Mouse (Mus musculus) T-helper 2 cell (primary cell): ENCODE measurements around the gene Alkbh7.

Experiments used
- in situ Hi-C: fragments of 300-600 bp; cut with MboI, MseI; formaldehyde crosslinking; loops from one replicate; pipeline ENCODE4 v1.15.1; 2025; ENCODE audit warnings: high pct_unique_total_duplicates

The Alkbh7 gene

DNA sequence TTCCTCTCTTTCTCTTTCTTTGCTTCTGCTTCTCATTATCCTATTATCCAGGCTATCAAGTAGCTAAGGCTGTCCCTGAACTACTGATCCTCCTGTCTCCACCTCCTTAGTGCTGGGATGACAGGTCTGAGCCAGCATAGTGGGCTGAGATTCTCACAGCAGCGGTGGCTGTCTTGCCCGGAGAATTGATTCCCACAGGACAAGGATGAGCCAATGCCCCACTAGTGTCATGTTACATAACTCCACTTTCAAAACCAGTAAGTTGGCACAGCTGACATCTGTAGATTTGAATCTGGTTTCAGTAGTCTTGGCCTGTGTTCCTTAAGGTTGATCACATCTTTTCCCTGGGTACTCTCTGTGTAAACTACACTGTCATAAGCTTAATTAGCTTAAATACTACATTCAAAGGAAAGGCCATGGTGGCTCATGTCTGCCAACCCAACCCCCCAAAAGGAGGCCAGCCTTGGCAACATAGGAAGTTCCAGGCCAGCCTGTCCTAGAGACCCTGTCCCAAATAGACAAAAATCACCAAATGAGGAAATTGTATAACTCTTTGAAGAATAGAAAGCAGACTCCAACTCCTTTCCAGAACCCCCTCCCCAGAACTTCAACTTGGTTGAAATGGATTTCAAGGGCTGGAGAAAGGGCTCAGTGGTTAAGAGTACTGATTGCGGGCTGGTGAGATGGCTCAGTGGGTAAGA, 10.9 kb upstream of the Alkbh7 start:
- in situ Hi-C loops: no loop called here

DNA sequence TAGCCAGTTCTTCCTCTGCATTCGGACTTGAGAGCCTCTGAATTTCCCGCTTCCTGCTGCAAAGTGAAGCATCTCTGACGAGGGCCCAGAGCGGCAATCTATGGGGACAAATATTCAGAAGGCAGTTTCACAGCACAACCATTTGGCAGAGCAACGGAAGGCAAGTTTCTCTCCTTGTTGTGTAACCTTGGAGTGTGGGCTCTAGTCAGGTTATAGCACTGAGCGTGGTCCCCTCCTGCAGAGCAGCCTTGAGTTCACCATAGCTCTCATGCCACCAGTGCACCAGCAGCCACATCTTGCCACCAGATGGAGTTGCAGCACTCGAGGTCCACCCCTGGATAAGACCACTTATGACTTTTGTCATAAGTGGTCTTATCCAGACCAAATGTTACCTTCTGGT, 8.7 kb upstream of the Alkbh7 start:
- in situ Hi-C loops: no loop called here

GRCm38 (mm10) chr17:56988921-56989430, 8.2 kb upstream of the Alkbh7 start:
- in situ Hi-C loops: no loop called here

GRCm38 (mm10) chr17:56989467-56990114, 7.5 kb upstream of the Alkbh7 start:
- in situ Hi-C loops: no loop called here

GRCm38 (mm10) chr17:56990115-56990746, 6.9 kb upstream of the Alkbh7 start, which contains the start of gene Clpp:
Clpp (plus strand) TSS chr17:56990305.
- in situ Hi-C loops: no loop called here

- in situ Hi-C loops: no loop called here
These were observed 6.2 kb upstream of the Alkbh7 start for GRCm38 (mm10) chr17:56990966-56991365.

DNA sequence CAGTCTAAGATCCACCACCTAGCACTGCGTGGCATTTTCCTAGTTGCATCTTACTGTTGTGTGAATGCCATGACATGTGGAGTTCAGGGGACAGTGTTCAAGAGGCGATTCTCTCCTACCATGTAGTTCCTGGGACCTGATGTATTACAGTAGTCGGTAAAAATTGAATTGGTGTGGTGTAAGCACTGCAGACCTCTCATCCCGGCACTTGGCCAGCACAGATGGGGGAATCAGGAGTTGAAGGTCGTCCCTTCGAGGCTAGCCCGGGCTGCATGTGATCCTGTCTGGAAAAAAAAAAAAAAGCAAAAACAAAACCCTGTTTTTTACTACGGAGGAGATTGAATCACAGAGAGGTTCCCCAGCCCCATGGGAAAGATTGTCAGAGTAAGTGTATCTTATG, 2.1 kb upstream of the Alkbh7 start:
- in situ Hi-C loops: loop anchor here (5.0 kb wide), 2 partner anchors 37 to 337 kb away; partner anchors contain the start of gene Khsrp

DNA sequence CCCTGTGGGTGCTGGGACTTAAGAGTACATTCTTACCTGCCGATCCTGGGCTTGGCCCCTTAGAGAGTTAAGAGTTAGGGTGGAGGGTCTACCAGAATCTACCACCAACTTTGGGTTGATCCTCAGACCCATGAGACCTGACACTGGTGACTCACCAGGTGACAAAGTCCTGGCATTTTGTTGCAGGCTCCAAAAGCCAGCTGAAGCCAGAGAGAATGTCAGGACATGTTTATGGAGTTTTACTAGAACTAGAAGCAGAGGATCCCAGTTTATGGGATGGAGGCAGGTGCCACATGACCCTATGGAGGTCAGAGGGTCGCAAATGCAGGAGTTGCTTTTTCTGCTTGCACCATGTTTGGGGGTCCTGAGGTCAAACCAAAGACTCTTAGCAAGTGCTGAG, 633 bp upstream of the Alkbh7 start:
- in situ Hi-C loops: loop anchor here (5.0 kb wide), 2 partner anchors 36 to 336 kb away; partner anchors contain the start of gene Khsrp

- in situ Hi-C loops: loop anchor here (5.0 kb wide), 2 partner anchors 33 to 333 kb away; partner anchors contain the start of gene Khsrp
These were observed 2.3 kb downstream of the Alkbh7 start for GRCm38 (mm10) chr17:56999414-56999813.

- in situ Hi-C loops: loop anchor here (5.0 kb wide), 2 partner anchors 32 to 332 kb away; partner anchors contain the start of gene Khsrp
These were observed 3.0 kb downstream of the Alkbh7 start, which contains the start of gene Pspn for GRCm38 (mm10) chr17:56999968-57000609. Pspn (minus strand) TSS chr17:57000018.

DNA sequence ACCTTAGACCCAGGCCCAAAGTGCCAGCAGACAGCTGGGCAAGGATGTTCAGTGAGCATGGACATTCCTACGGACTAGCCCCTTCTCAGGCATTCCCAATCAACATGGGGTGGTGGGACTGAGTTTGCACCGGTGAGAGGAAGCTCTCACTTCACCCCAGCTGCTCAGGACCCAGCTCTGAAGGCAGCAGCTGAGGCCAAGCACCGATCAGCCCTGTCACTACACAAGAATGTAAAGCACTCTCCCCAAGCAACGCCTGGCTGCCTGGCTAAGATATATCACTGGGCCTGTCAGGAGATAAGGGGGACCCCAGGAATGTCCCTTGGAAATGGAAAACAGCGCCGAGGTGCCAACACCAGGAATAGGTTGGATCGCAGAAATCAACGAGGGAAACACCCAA, 4.1 kb downstream of the Alkbh7 start:
- in situ Hi-C loops: no loop called here

- in situ Hi-C loops: no loop called here
These were observed 6.9 kb downstream of the Alkbh7 start for GRCm38 (mm10) chr17:57003994-57004393.

DNA sequence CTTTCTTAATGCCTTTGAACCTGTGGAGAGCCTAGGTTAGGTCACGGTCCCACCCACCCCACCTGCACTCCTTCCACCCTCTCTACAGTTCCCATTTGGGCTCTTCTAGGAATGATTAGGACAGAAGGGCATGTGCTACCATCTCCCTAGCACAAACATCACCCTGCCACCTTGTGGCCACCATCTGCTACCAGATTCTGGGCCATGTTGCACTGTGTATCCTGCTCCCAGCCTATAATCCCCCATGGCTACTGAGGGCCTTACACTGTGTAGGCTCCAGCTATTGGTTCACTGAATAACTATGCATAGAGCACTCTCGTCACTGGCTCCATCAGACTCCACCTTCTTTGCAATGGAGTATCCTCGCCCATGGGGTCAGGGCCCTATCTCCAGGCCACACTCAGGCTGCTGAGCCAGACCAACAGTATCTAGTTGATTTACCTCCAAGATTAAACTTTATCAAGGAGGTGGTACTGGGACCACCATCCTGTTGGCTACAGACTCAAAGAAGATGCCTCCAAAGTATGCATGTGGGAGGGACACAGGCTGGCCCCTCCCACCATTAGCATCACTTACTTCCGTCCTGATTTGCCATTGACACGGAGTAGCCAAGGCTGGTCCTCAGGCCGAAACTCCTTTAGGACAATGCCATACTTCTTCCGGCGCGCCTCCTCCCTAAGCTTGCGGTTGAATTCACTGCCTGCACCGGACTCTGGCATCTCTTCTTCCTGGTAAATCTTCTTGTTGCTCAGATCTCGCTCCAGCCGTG, 10.2 kb downstream of the Alkbh7 start:
- in situ Hi-C loops: no loop called here

DNA sequence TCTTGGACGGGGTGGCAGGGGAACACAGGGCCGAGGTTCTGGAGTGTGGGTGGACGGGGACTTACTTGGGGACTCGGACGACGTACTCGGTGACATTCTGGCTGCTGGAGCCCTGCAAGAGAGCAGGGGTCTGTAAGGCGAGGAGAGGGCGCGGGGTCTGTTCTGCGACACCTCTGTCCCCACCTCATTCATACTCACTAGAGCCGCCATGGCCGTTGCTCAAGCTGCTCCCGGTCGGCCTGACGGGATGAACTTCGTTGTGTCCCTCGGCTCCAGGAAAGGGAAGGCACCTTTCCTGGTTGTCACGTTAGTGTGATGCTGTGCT, 13.7 kb downstream of the Alkbh7 start:
- in situ Hi-C loops: no loop called here

DNA sequence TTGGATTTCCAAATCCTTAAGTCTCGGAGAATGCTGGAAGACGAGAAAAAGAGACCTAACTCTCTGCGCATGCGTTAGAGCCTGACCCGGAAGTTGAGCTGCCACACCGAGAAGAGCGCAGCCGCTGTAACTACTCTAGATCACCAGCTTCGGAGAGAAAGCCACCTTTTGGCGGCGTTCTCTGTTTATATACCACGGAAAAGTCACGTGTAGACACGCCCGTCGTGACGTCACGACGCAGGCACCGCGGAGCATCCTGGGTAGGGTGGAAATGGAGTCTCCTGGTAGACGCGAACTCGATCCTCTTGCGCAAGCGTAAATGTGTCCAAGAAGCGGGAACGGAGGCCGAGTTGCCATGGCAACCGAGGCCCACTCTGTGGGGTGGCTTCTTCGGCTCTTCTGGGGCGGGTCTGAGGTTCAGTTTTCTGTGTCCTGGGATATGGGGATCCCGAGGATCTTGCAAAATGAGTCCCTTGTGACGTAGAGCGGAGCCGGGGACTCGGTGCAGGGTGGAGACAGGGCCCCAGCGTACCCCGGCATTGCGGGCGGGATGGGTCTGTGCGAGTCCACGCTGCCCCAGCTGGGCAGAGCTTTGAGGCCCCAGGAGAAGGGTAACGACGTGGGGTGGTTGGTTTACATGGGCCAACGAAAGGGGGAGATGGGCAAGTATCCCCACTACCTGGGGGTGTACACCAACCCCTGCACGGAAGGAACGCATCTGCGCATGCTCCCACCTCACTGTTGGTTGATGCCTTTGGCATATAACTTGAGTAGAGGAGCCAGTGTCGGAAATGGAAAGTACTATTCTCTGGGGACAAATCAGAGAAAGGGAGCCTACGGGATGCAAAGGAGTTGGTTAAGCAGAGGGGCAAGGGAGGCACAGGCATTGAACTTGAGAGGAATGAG, 14.3 kb downstream of the Alkbh7 start, which contains the start of the genes Gtf2f1 and Gm17949:
Gene Gtf2f1 (minus strand): TSS at position 53 of the 906 bp plus-strand sequence.
Gene Gm17949 (plus strand): TSS at position 234 of the 906 bp plus-strand sequence.
- in situ Hi-C loops: no loop called here

DNA sequence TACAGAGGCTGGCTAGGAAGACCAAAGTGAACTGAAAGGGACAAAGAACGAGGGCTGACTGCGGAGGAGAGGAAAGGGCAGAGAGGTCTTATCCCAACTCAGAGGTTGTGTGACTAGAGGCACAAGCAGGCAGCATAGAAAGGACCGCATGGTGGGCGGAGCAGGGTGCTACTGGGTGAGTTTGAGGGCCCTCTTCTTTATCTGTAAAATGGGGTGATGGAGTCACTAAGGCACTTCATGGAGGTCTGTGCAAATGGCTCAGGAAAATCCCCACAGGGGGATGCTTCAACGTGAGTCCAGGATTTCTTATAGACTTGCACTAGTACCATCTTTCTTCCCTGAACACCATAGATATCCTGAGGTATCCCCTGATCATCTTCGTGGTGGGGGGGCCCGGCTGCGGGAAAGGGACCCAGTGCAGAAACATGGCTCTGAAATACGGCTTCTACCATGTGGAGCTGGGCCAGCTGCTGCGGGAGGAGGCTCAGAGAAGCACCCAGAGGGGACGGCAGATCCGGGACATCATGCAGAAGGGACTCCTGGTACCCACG, 15.2 kb downstream of the Alkbh7 start:
- in situ Hi-C loops: no loop called here

- in situ Hi-C loops: no loop called here
These were observed 22.6 kb downstream of the Alkbh7 start for GRCm38 (mm10) chr17:57019693-57020092.

DNA sequence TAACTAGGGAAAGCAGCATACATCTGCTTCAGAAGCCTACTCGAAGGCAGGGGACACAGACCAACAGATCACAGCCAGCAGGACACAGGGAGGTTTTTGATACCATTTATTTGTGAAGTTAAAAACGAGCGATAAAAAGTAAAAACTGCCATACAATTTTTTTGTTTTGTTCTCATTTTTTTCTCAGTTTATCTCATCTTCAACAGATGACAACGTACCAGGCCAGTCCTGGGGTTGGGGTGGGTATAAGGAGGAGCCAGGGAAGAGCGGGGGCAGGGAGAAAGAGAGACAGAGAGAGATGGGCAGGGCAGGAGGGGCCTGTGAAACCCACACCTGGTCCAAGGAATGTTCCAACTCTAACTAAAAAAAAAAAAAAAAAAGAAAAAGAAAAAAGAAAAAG, 23.8 kb downstream of the Alkbh7 start:
- in situ Hi-C loops: no loop called here

DNA sequence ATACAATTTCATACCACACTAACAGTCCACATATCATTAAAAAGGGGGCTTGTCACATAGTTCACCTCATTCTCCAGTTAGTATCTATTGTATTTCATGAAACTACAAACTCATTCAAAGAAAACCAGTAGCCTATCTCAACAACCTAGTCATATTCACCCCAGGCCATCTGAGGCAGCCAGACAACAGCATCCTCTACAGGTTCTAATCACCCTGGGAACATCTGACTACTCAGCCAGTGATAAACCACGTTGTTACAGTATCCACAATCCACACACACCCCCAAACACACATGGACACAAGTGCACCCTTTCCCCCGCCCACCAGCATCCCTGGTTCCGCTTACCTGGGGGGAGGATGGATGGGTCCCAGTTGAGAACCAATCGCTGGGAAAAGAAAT, 30.3 kb downstream of the Alkbh7 start:
- in situ Hi-C loops: no loop called here
